Mouse (Mus musculus) embryonic fibroblast, embryonic 13.5 days (primary cell): Measurements from ENCODE around the gene Mamstr. TPM values are rescaled to one million over a fixed set of nuclear protein-coding genes. Genes with fewer than 3 reads are reported as not detected.

ENCODE experiments used
- H3K27ac ChIP-seq: 2 replicates; pipeline ENCODE4 v1.5.1; 2012; ENCODE audit warnings: low read length, control low read depth, inconsistent platforms; ENCODE audit not compliant: insufficient read depth
- H3K4me1 ChIP-seq: 2 replicates; pipeline ENCODE4 v1.6.1; 2011; ENCODE audit warnings: low read length; ENCODE audit not compliant: control insufficient read depth, insufficient read depth
- H3K4me3 ChIP-seq: 2 replicates; pipeline ENCODE4 v1.5.1; 2011; ENCODE audit warnings: mild to moderate bottlenecking, control low read depth, low read length; ENCODE audit not compliant: insufficient read depth
- CTCF ChIP-seq: IDR thresholded peaks from 2 replicates; pipeline ENCODE4 v1.5.1; 2011; ENCODE audit warnings: mild to moderate bottlenecking, control low read depth, low read length, moderate library complexity, borderline replicate concordance; ENCODE audit not compliant: insufficient read depth
- POLR2A ChIP-seq: IDR thresholded peaks from 2 replicates; pipeline ENCODE4 v1.6.1; 2011; ENCODE audit warnings: low read depth, mild to moderate bottlenecking, control low read depth, low read length, moderate library complexity
- polyA plus RNA-seq: library from polyadenylated mRNA; stranded (reverse); fragments of >200 nt; gene quantifications from 2 replicates; pipeline ENCODE4 v1.2.4, GENCODE M21; 2011; ENCODE audit warnings: low read depth; ENCODE audit not compliant: missing spikeins, insufficient read length

Mamstr gene
- polyA plus RNA-seq, 1 experiment, result 1.8 TPM

GRCm38 (mm10) chr7:45627261-45627660 is 12.5 kb upstream of the Mamstr start, which contains the start of gene Rasip1:
Rasip1 (plus strand) TSS chr7:45627488.
- peak within 1 kb of the TSS; percentile 17; the same call in 1 of the 2 replicates for H3K4me3 ChIP-seq

GRCm38 (mm10) chr7:45628364-45629294 is 11.1 kb upstream of the Mamstr start:
- H3K4me3 ChIP-seq, result peak overlapping the region; percentile 17; the same call in 1 of the 2 replicates
- H3K4me1 ChIP-seq, result no peaks in the 10 kb centered on the region
- no peak overlapping the region for H3K27ac ChIP-seq
- TF ChIP-seq POLR2A (peak; percentile 68), CTCF (peak; percentile 77)

More at GRCm38 (mm10) chr7:45627261-45627660, 12.5 kb upstream of the Mamstr start, which contains the start of gene Rasip1:
- Histone ChIP-seq H3K27ac (no peak within 1 kb of the TSS), H3K4me1 (no peaks in the 10 kb centered on the region)
- TF ChIP-seq CTCF (no peak), POLR2A (no peak)

GRCm38 (mm10) chr7:45630064-45630907 is 9.5 kb upstream of the Mamstr start:
- H3K27ac ChIP-seq, result no peak overlapping the region
- H3K4me1 ChIP-seq, result no peaks in the 10 kb centered on the region
- no peak overlapping the region for H3K4me3 ChIP-seq
- no peak for TF ChIP-seq POLR2A
- TF ChIP-seq CTCF, result no peak

GRCm38 (mm10) chr7:45632499-45632898 is 7.3 kb upstream of the Mamstr start:
- Histone ChIP-seq H3K4me1 (no peaks in the 10 kb centered on the region), H3K4me3 (no peak overlapping the region), H3K27ac (no peak overlapping the region)
- 0 out of 2 replicates have a peak, but pooled peaks have one; percentile 5 for TF ChIP-seq CTCF
- TF ChIP-seq POLR2A, result no peak

GRCm38 (mm10) chr7:45634946-45635681 is 4.7 kb upstream of the Mamstr start:
- H3K4me1 ChIP-seq, result no peaks in the 10 kb centered on the region
- H3K4me3 ChIP-seq, result no peak overlapping the region
- no peak for TF ChIP-seq POLR2A
- TF ChIP-seq CTCF, result no peak
- no peak overlapping the region for H3K27ac ChIP-seq

- TF ChIP-seq POLR2A (no peak), CTCF (no peak)
- Histone ChIP-seq H3K4me3 (no peak overlapping the region), H3K27ac (no peak overlapping the region), H3K4me1 (no peaks in the 10 kb centered on the region)
Observed at GRCm38 (mm10) chr7:45635711-45636688, 3.8 kb upstream of the Mamstr start.

- no peak overlapping the region for H3K4me3 ChIP-seq
- TF ChIP-seq CTCF, result no peak
- TF ChIP-seq POLR2A, result no peak
- H3K4me1 ChIP-seq, result no peaks in the 10 kb centered on the region
- no peak overlapping the region for H3K27ac ChIP-seq
Observed at GRCm38 (mm10) chr7:45637710-45638109, 2.1 kb upstream of the Mamstr start.

- Histone ChIP-seq H3K4me1 (no peaks in the 10 kb centered on the region), H3K4me3 (peak overlapping the region; percentile 30), H3K27ac (no peak overlapping the region)
- TF ChIP-seq CTCF (no peak), POLR2A (peak; percentile 85)
Observed at GRCm38 (mm10) chr7:45638623-45639401, 965 bp upstream of the Mamstr start.
